Comparison of ENCODE assay signal across 7 mouse cellular contexts in the genomic region with DNA sequence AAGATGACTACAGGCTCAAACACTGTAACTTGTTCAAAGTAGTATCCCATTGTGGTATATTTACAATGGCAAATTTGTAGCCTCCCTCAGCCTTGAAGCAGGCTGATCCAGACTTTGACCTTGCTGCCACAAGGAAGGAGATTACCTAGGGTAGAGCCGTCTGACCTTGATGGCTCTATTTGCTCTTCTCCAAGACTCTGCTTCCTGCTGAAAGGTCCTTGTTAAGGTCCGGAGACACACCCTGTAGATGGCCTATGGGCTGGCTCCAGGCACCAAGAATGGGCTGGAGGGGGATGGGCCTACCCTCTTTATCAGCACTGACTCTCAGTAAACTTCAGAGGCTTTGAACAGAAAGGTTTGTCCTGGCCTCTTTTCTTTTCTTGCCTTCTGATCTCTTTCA.
DNase-seq lines count a peak whose midpoint lies in the region; ATAC-seq and TF ChIP-seq lines count a peak whose summit lies in the region.
"Not testable (repeated sequence)": the region's sequence is repeated elsewhere in the genome, so short reads cannot be mapped to it uniquely, and the experiment has no call there.

No protein-coding gene starts in this region.

- H3K27ac ChIP-seq in ES-Bruce4 (ENCODE audit: insufficient read depth, low read length); ES-E14 (ENCODE audit: insufficient read depth, low read depth, low read length, poor library complexity, severe bottlenecking); intestine, embryonic 14.5 days (ENCODE audit: low read depth); intestine, embryonic 16.5 days (ENCODE audit: low read length); stomach, postnatal 0 days (replicated peaks): not testable (repeated sequence)

- H3K4me3 ChIP-seq in ES-Bruce4 (ENCODE audit: low read depth, low read length); ES-E14 (ENCODE audit: insufficient read depth in 1 of 2, low read depth in 1 of 2, low read length in 2 of 2, poor library complexity in 1 of 2, severe bottlenecking in 1 of 2); intestine, embryonic 14.5 days (ENCODE audit: low read depth, low read length); intestine, embryonic 16.5 days (ENCODE audit: low read length); stomach, postnatal 0 days (ENCODE audit: low read depth, low read length): not testable (repeated sequence)

- not testable (repeated sequence) for H3K36me3 ChIP-seq in ES-Bruce4 (ENCODE audit: control insufficient read depth, insufficient read depth, low read length, poor library complexity, severe bottlenecking); ES-E14 (ENCODE audit: control insufficient read depth, insufficient read depth, low read length, poor library complexity, severe bottlenecking); intestine, embryonic 14.5 days (ENCODE audit: control insufficient read depth, insufficient read depth, low read length); intestine, embryonic 16.5 days (ENCODE audit: control insufficient read depth, insufficient read depth, low read length); stomach, postnatal 0 days (ENCODE audit: control insufficient read depth, insufficient read depth, low read length)

- not testable (repeated sequence) for H3K9me3 ChIP-seq in ES-Bruce4 (replicated peaks; ENCODE audit: control insufficient read depth, insufficient read depth, low read length, poor library complexity, severe bottlenecking); ES-E14 (ENCODE audit: control insufficient read depth, insufficient read depth, low read depth, low read length); intestine, embryonic 14.5 days (ENCODE audit: control insufficient read depth, low read length); intestine, embryonic 16.5 days (ENCODE audit: control insufficient read depth, low read length); stomach, postnatal 0 days (ENCODE audit: control insufficient read depth, low read length)

- DNase-seq in ES-E14 (ENCODE audit: low read depth, low spot score) (peak; percentile 19), WW6 (ENCODE audit: low read depth, low spot score) (peak; percentile 4)
- not testable (repeated sequence) for DNase-seq in intestine, embryonic 14.5 days (ENCODE audit: low spot score)
- DNase-seq in stomach, postnatal 0 days (ENCODE audit: low spot score): peak; percentile 26
- DNase-seq in yolk sac, embryonic 10.5 days (ENCODE audit: low spot score): peak; percentile 1

- not testable (repeated sequence) for TF ChIP-seq POLR2A in ES-Bruce4 (IDR thresholded peaks at IDR 0.05; ENCODE audit: insufficient read depth, low read length)

- in situ Hi-C loops in ES-E14 (cut with MboI; ENCODE audit: low sequenced_read_pairs in 2 of 2, unreplicated experiment in 2 of 2): not testable (repeated sequence)

- TF ChIP-seq CTCF in ES-Bruce4 (IDR thresholded peaks at IDR 0.05; ENCODE audit: low read depth, low read length); stomach, postnatal 0 days (IDR thresholded peaks at IDR 0.05; ENCODE audit: low read depth): not testable (repeated sequence)

- TF ChIP-seq EP300 in ES-Bruce4 (IDR thresholded peaks at IDR 0.05; ENCODE audit: insufficient read depth, low read depth, low read length): 0 out of 2 replicates have a peak, but pooled peaks have one; percentile 45
- not testable (repeated sequence) for TF ChIP-seq EP300 in stomach, postnatal 0 days (optimal IDR thresholded peaks at IDR 0.05)

- H3K4me2 ChIP-seq in intestine, embryonic 14.5 days (ENCODE audit: low read length); intestine, embryonic 16.5 days (ENCODE audit: low read depth, low read length); stomach, postnatal 0 days (replicated peaks; ENCODE audit: low read depth): not testable (repeated sequence)

- 57% methylated on average over 2 of the region's 2 CpGs for WGBS in intestine, embryonic 14.5 days
- 58% methylated on average over 2 of the region's 2 CpGs for WGBS in intestine, embryonic 16.5 days
- 38% methylated on average over 2 of the region's 2 CpGs for WGBS in stomach, postnatal 0 days

- not testable (repeated sequence) for H3K9ac ChIP-seq in ES-Bruce4 (ENCODE audit: low read depth, poor library complexity, severe bottlenecking); ES-E14 (ENCODE audit: insufficient read depth, low read depth, low read length, poor library complexity, severe bottlenecking); intestine, embryonic 14.5 days (ENCODE audit: low read length); intestine, embryonic 16.5 days (ENCODE audit: low read depth, low read length); stomach, postnatal 0 days (ENCODE audit: low read length)

- ATAC-seq in intestine, embryonic 14.5 days (replicated peaks; ENCODE audit: low FRiP score, low TSS enrichment, low read depth): 0 out of 2 replicates have a peak, but pooled peaks have one; percentile 27
- peak; percentile 59; the same call in 1 of the 2 replicates for ATAC-seq in intestine, embryonic 16.5 days
- peak; percentile 74 for ATAC-seq in stomach, postnatal 0 days (ENCODE audit: low FRiP score, low TSS enrichment)

- H3K27me3 ChIP-seq in ES-Bruce4 (ENCODE audit: control insufficient read depth, insufficient read depth, low read length, poor library complexity, severe bottlenecking); intestine, embryonic 14.5 days (replicated peaks; ENCODE audit: control insufficient read depth, insufficient read depth, low read length); intestine, embryonic 16.5 days (replicated peaks; ENCODE audit: control insufficient read depth, insufficient read depth, low read length); stomach, postnatal 0 days (ENCODE audit: control insufficient read depth, insufficient read depth, low read length): not testable (repeated sequence)

- H3K4me1 ChIP-seq in ES-Bruce4 (ENCODE audit: control insufficient read depth, insufficient read depth, low read length); ES-E14 (ENCODE audit: control insufficient read depth in 2 of 2, insufficient read depth in 2 of 2, low read length in 2 of 2, poor library complexity in 1 of 2); intestine, embryonic 14.5 days (replicated peaks; ENCODE audit: control insufficient read depth, insufficient read depth, low read length); intestine, embryonic 16.5 days (ENCODE audit: control insufficient read depth, insufficient read depth, low read length); stomach, postnatal 0 days (replicated peaks; ENCODE audit: control insufficient read depth, insufficient read depth): not testable (repeated sequence)
